12 mouse cellular contexts compared by ENCODE assay signal in the genomic region with DNA sequence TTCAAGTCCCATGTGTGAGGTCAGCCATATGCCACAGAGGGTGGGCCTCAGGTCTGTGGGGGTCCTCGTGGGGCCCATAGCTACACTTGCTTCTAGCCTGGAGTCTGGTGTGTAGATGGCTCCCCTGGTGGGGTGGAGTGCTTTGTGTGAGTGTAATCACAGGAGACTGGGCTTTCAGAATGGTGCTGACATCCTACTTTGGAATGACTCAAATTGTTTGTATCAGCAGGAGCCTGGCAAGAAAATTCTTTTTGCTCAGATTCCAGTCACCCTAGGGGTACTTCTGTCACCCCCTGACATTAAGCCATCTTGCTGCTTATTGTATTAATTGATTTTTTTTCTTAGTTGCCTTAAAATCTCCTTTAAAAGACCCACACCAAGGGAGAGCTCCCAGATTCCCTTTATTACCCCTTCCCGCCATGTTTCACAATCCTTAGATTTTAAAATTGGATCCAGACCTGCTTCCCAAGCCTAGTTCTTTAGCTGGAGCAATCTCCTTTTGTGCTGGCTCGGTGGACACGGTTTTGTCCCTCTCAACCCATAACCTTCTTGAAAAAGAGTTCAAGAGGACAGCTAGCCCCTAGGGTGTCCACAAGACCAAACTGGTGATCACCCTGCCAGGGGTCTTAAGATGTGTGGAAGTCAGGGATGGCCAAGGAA.
"Had no signal": no experiment of that assay in that cellular context is flagged by ENCODE, and none has a peak within 500 bp of the region (broad histone marks: within the 10 kb centered on the region; RNA-seq: fewer than 3 reads in every experiment).

No protein-coding gene starts in this region.

- H3K9ac ChIP-seq: liver, embryonic 13.5 days; liver, postnatal 0 days; lung, embryonic 15.5 days; neural tube, embryonic 12.5 days had no signal

- H3K27me3 ChIP-seq: liver, embryonic 13.5 days; lung, embryonic 15.5 days; neural tube, embryonic 12.5 days had no signal

- H3K27ac ChIP-seq: layer of hippocampus, adult 2 months; liver, embryonic 13.5 days; lung, embryonic 15.5 days; macrophage; neural tube, embryonic 12.5 days; stomach, postnatal 0 days had no signal

- H3K9me3 ChIP-seq: lung, embryonic 15.5 days had no signal

- H3K36me3 ChIP-seq: liver, embryonic 13.5 days; lung, embryonic 15.5 days; neural tube, embryonic 12.5 days had no signal

- DNase-seq: kidney, postnatal 25 days; liver; liver, embryonic 13.5 days; liver, postnatal 0 days; lung, postnatal 14 days; midbrain, embryonic 14.5 days; thymus, postnatal 4 days had no signal

- H3K4me1 ChIP-seq: liver, embryonic 13.5 days; lung, embryonic 15.5 days; neural tube, embryonic 12.5 days had no signal

- ATAC-seq: liver, postnatal 0 days had no signal

- H3K4me2 ChIP-seq: liver, embryonic 13.5 days; lung, embryonic 15.5 days; neural tube, embryonic 12.5 days had no signal

- H3K4me3 ChIP-seq: layer of hippocampus, adult 2 months; liver, embryonic 13.5 days; lung, embryonic 15.5 days; neural tube, embryonic 12.5 days had no signal
